Mouse (Mus musculus): ENCODE data around the gene Sik2.

The Sik2 gene

DNA sequence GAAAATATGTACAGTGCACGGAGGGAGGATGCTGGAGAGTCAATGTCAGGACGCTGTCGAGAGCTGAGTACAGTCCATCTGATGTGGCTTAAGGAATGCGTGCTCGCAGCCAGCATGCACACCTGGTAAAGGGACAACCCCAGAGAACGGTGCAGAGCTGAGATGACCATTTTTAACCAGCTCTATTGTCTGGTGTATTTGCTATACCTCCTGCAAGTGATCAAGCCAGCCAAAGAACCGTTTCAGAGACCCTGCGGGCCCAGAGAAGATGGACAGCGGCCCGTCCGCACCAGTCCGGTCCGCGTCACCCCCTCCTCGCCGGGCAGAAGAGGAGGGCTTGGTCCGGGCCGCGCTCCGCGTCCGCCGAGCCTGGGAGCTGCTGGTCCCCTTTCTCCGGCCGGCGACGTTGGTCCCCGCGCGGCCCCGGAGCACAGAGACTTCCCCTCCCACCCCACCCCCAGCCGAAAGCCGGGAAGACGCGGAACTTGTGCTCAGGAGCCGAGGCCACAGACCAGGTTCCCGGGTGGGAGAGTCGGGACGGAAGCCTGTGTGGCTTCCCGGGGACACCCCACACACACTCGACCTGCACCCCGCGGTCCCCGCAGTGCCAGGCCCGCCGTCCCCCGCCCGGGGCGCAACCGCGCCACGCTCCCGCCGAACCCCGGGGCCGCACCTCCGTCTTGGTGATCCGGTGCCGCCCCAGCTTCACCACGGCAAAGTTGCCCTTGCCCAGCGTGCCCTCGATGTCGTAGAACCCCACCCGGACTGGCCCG, 619 bp downstream of the Sik2 start:
- peaks cover 16% of the 10 kb centered on the region for H3K27me3 ChIP-seq (ENCODE audit: insufficient read depth, low read length)
- no peaks in the 10 kb centered on the region for H3K36me3 ChIP-seq (ENCODE audit: insufficient read depth, low read length)
- TF ChIP-seq NANOG (IDR thresholded peaks at IDR 0.05; ENCODE audit: borderline replicate concordance, low read length) (no peak), CTCF (conservative IDR thresholded peaks at IDR 0.05; ENCODE audit: low read length) (no peak), POU5F1 (IDR thresholded peaks at IDR 0.05; ENCODE audit: borderline replicate concordance, low read length) (no peak)
- H3K4me1 ChIP-seq (replicated peaks; ENCODE audit: low read depth, low read length), result peaks cover 14% of the 10 kb centered on the region
- H3K9me3 ChIP-seq (ENCODE audit: low read length), result no peaks in the 10 kb centered on the region
- peak overlapping the region; percentile 95 for H3K4me3 ChIP-seq (replicated peaks; ENCODE audit: low read length)

GRCm38 (mm10) chr9:51007726-51008067, 1.2 kb downstream of the Sik2 start:
- Histone ChIP-seq H3K4me1 (replicated peaks; ENCODE audit: low read depth, low read length) (peaks cover 14% of the 10 kb centered on the region), H3K36me3 (ENCODE audit: insufficient read depth, low read length) (no peaks in the 10 kb centered on the region), H3K4me3 (replicated peaks; ENCODE audit: low read length) (peak overlapping the region; percentile 95), H3K27me3 (ENCODE audit: insufficient read depth, low read length) (peaks cover 16% of the 10 kb centered on the region), H3K9me3 (ENCODE audit: low read length) (no peaks in the 10 kb centered on the region)
- TF ChIP-seq NANOG (IDR thresholded peaks at IDR 0.05; ENCODE audit: borderline replicate concordance, low read length), result no peak
- no peak for TF ChIP-seq CTCF (conservative IDR thresholded peaks at IDR 0.05; ENCODE audit: low read length)
- TF ChIP-seq POU5F1 (IDR thresholded peaks at IDR 0.05; ENCODE audit: borderline replicate concordance, low read length), result no peak

GRCm38 (mm10) chr9:51006846-51007245, 2.0 kb downstream of the Sik2 start:
- Histone ChIP-seq H3K36me3 (ENCODE audit: insufficient read depth, low read length) (no peaks in the 10 kb centered on the region), H3K27me3 (ENCODE audit: insufficient read depth, low read length) (peaks cover 16% of the 10 kb centered on the region), H3K4me3 (replicated peaks; ENCODE audit: low read length) (no peak overlapping the region), H3K9me3 (ENCODE audit: low read length) (no peaks in the 10 kb centered on the region), H3K4me1 (replicated peaks; ENCODE audit: low read depth, low read length) (peaks cover 20% of the 10 kb centered on the region)
- TF ChIP-seq CTCF (conservative IDR thresholded peaks at IDR 0.05; ENCODE audit: low read length) (peak; percentile 65), NANOG (IDR thresholded peaks at IDR 0.05; ENCODE audit: borderline replicate concordance, low read length) (no peak), POU5F1 (IDR thresholded peaks at IDR 0.05; ENCODE audit: borderline replicate concordance, low read length) (no peak)

- Histone ChIP-seq H3K27me3 (ENCODE audit: insufficient read depth, low read length) (peaks cover 4% of the 10 kb centered on the region; the same call in 1 of the 2 replicates), H3K4me1 (replicated peaks; ENCODE audit: low read depth, low read length) (peaks cover 16% of the 10 kb centered on the region), H3K9me3 (ENCODE audit: low read length) (no peaks in the 10 kb centered on the region), H3K4me3 (replicated peaks; ENCODE audit: low read length) (no peak overlapping the region), H3K36me3 (ENCODE audit: insufficient read depth, low read length) (no peaks in the 10 kb centered on the region)
- TF ChIP-seq CTCF (conservative IDR thresholded peaks at IDR 0.05; ENCODE audit: low read length) (no peak), POU5F1 (IDR thresholded peaks at IDR 0.05; ENCODE audit: borderline replicate concordance, low read length) (no peak), NANOG (IDR thresholded peaks at IDR 0.05; ENCODE audit: borderline replicate concordance, low read length) (no peak)
Observed at GRCm38 (mm10) chr9:51004062-51004461, 4.8 kb downstream of the Sik2 start.

DNA sequence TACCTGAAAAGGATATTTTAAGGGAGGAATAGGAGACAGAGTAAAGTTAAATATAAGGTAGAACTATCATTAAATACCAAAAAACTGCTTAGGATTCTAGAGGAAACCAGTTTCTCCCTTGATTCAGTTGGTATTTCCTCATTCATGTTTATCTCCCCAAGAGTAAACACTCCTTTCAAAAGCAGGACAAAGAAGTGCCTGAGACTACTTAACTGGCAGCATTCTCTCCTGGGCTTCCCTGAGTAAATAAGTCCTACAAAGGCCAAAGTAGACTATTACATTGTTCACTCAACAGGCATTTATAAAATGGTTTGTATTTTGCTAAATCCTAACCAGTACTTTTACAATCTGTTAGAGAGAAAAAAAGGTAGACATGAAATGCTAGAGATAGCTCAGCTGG, 22.2 kb downstream of the Sik2 start:
- Histone ChIP-seq H3K27me3 (ENCODE audit: insufficient read depth, low read length) (no peaks in the 10 kb centered on the region), H3K9me3 (ENCODE audit: low read length) (no peaks in the 10 kb centered on the region), H3K4me1 (replicated peaks; ENCODE audit: low read depth, low read length) (peaks cover 39% of the 10 kb centered on the region), H3K36me3 (ENCODE audit: insufficient read depth, low read length) (no peaks in the 10 kb centered on the region), H3K4me3 (replicated peaks; ENCODE audit: low read length) (no peak overlapping the region)
- no peak for TF ChIP-seq NANOG (IDR thresholded peaks at IDR 0.05; ENCODE audit: borderline replicate concordance, low read length)
- TF ChIP-seq POU5F1 (IDR thresholded peaks at IDR 0.05; ENCODE audit: borderline replicate concordance, low read length), result no peak
- no peak for TF ChIP-seq CTCF (conservative IDR thresholded peaks at IDR 0.05; ENCODE audit: low read length)

GRCm38 (mm10) chr9:50986123-50986522, 22.8 kb downstream of the Sik2 start:
- Histone ChIP-seq H3K36me3 (ENCODE audit: insufficient read depth, low read length) (no peaks in the 10 kb centered on the region), H3K4me1 (replicated peaks; ENCODE audit: low read depth, low read length) (peaks cover 43% of the 10 kb centered on the region), H3K9me3 (ENCODE audit: low read length) (no peaks in the 10 kb centered on the region), H3K4me3 (replicated peaks; ENCODE audit: low read length) (no peak overlapping the region), H3K27me3 (ENCODE audit: insufficient read depth, low read length) (no peaks in the 10 kb centered on the region)
- no peak for TF ChIP-seq POU5F1 (IDR thresholded peaks at IDR 0.05; ENCODE audit: borderline replicate concordance, low read length)
- TF ChIP-seq NANOG (IDR thresholded peaks at IDR 0.05; ENCODE audit: borderline replicate concordance, low read length), result peak; percentile 87
- no peak for TF ChIP-seq CTCF (conservative IDR thresholded peaks at IDR 0.05; ENCODE audit: low read length)

DNA sequence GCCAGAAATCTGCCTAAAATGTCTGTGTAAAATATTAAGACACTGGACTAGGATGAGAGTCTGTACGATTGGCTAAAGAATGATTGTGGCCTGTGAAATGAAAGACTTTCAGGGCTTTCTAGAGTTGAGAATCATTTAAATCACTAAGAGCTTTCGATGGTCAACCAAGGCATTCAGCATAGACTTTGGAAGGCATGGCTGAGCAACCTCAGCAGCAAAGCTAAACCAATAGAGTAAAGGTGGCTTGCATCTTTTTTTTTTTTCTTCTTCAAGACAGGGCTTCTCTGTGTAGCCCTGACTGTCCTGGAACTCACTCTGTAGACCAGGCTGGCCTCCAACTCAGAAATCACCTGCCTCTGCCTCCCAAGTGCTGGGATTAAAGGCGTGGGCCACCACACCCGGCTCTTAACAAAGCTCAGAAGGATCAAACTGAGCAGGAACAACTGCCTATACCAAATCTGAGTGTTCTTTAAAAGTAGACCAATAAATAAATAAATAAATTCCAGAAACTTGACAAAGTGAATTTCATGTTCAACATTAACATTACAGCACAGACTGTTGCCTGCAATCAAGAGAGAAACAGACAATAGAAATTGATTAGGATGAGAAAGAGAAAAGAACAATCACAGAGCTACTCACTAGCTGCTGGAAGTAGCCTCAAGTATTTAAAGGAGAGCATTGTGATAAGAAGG, 27.2 kb downstream of the Sik2 start:
- TF ChIP-seq CTCF (conservative IDR thresholded peaks at IDR 0.05; ENCODE audit: low read length) (no peak), NANOG (IDR thresholded peaks at IDR 0.05; ENCODE audit: borderline replicate concordance, low read length) (peak; percentile 94)
- no peaks in the 10 kb centered on the region for H3K36me3 ChIP-seq (ENCODE audit: insufficient read depth, low read length)
- no peaks in the 10 kb centered on the region for H3K27me3 ChIP-seq (ENCODE audit: insufficient read depth, low read length)
- no peak overlapping the region for H3K4me3 ChIP-seq (replicated peaks; ENCODE audit: low read length)
- H3K9me3 ChIP-seq (ENCODE audit: low read length), result no peaks in the 10 kb centered on the region
- peaks cover 50% of the 10 kb centered on the region for H3K4me1 ChIP-seq (replicated peaks; ENCODE audit: low read depth, low read length)

DNA sequence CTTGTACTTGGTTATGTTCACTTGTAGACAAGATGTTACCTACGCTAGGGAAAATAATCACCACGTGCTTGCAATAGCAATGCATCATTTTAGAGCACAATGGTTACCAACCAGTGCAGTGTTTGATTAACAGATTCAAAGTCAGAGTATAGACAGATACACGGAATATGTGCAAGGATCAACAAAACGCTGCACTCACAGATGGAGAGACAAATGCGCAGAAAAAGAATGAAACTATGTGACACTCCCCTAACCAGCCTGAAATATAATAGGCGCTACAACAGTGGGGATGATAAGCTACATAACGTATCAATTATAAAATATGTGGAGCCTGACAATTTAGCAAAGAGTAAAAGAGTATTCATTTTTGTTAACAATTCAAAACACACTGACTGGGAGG, 34.2 kb downstream of the Sik2 start:
- no peaks in the 10 kb centered on the region for H3K9me3 ChIP-seq (ENCODE audit: low read length)
- no peak for TF ChIP-seq POU5F1 (IDR thresholded peaks at IDR 0.05; ENCODE audit: borderline replicate concordance, low read length)
- TF ChIP-seq NANOG (IDR thresholded peaks at IDR 0.05; ENCODE audit: borderline replicate concordance, low read length), result no peak
- TF ChIP-seq CTCF (conservative IDR thresholded peaks at IDR 0.05; ENCODE audit: low read length), result no peak
- H3K36me3 ChIP-seq (ENCODE audit: insufficient read depth, low read length), result no peaks in the 10 kb centered on the region

More for the DNA sequence above, 34.2 kb downstream of the Sik2 start:
- no peaks in the 10 kb centered on the region for H3K27me3 ChIP-seq (ENCODE audit: insufficient read depth, low read length)
- no peak overlapping the region for H3K4me3 ChIP-seq (replicated peaks; ENCODE audit: low read length)
- no peaks in the 10 kb centered on the region for H3K4me1 ChIP-seq (replicated peaks; ENCODE audit: low read depth, low read length)
